In the genomic region with DNA sequence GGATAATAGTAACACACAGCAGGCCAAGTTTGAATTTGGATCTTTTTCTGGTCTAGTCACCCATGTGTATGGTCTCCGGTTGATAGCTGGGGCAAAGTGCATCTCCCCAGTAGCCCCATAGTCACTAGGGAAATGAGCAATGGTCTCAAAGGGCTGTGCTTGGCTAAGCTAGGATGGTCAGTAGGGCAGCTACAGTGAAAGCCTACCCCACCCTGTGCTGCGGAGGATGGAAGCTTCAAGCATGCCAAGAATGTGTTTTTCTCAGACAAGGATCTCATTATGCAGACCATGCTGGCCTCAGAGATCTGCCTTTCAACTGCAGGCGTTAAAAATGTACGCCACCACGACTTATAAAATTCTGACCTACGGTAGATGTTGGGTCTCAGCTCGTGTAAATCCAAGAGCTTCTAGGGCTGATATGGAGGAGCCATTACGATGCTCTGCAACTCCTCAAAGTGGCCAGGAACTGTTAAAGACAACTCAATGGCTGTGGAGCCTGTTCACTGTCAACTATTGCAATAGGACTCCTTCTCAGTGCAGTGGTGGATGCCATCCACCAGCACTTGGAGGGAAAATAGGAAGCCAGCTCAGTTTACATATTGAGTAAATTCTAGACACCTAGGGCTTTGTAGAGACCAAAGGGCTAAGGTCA, we compare ENCODE assay signal across 14 mouse cellular contexts. TPM values are rescaled to one million over a fixed set of nuclear protein-coding genes. Genes with fewer than 3 reads are reported as not detected.
DNase-seq lines count a peak whose midpoint lies in the region; ATAC-seq and TF ChIP-seq lines count a peak whose summit lies in the region.
"Had no signal": no experiment of that assay in that cellular context is flagged by ENCODE, and none has a peak within 500 bp of the region (broad histone marks: within the 10 kb centered on the region; RNA-seq: fewer than 3 reads in every experiment).

No protein-coding gene starts in this region.

- no peaks in the 10 kb centered on the region for H3K27me3 ChIP-seq in forebrain, embryonic 16.5 days (replicated peaks; ENCODE audit: control insufficient read depth, insufficient read depth, low read length)
- H3K27me3 ChIP-seq in forebrain, embryonic 12.5 days = no peaks in the 10 kb centered on the region
- H3K27me3 ChIP-seq in limb, embryonic 13.5 days = no peaks in the 10 kb centered on the region
- H3K27me3 ChIP-seq in limb, embryonic 10.5 days (ENCODE audit: low read depth, poor library complexity, severe bottlenecking) = no peaks in the 10 kb centered on the region
- no peaks in the 10 kb centered on the region for H3K27me3 ChIP-seq in embryonic facial prominence, embryonic 15.5 days
- H3K27me3 ChIP-seq in limb, embryonic 14.5 days (ENCODE audit: control insufficient read depth, insufficient read depth, low read length) = no peaks in the 10 kb centered on the region
- H3K27me3 ChIP-seq in liver, embryonic 11.5 days (replicated peaks; ENCODE audit: control insufficient read depth, insufficient read depth, low read length) = no peaks in the 10 kb centered on the region
- H3K27me3 ChIP-seq: stomach, embryonic 15.5 days had no signal

- H3K4me3 ChIP-seq in forebrain, embryonic 16.5 days (replicated peaks; ENCODE audit: low read length) = no peak overlapping the region
- H3K4me3 ChIP-seq in forebrain, embryonic 12.5 days (replicated peaks) = no peak overlapping the region
- H3K4me3 ChIP-seq in limb, embryonic 13.5 days = no peak overlapping the region
- no peak overlapping the region for H3K4me3 ChIP-seq in limb, embryonic 10.5 days
- no peak overlapping the region for H3K4me3 ChIP-seq in embryonic facial prominence, embryonic 15.5 days (replicated peaks)
- no peak overlapping the region for H3K4me3 ChIP-seq in limb, embryonic 14.5 days (replicated peaks; ENCODE audit: low read length)
- no peak overlapping the region for H3K4me3 ChIP-seq in liver, embryonic 11.5 days (ENCODE audit: low read depth, low read length)
- H3K4me3 ChIP-seq: erythroblast, embryonic 14.5 days; stomach, embryonic 15.5 days had no signal

- no peaks in the 10 kb centered on the region for H3K9me3 ChIP-seq in forebrain, embryonic 16.5 days (ENCODE audit: control insufficient read depth, low read length)
- H3K9me3 ChIP-seq in forebrain, embryonic 12.5 days = no peaks in the 10 kb centered on the region
- no peaks in the 10 kb centered on the region for H3K9me3 ChIP-seq in limb, embryonic 13.5 days
- H3K9me3 ChIP-seq in limb, embryonic 10.5 days (replicated peaks) = no peaks in the 10 kb centered on the region
- H3K9me3 ChIP-seq in embryonic facial prominence, embryonic 15.5 days (replicated peaks) = no peaks in the 10 kb centered on the region
- no peaks in the 10 kb centered on the region for H3K9me3 ChIP-seq in limb, embryonic 14.5 days (ENCODE audit: control insufficient read depth, low read length)
- H3K9me3 ChIP-seq in liver, embryonic 11.5 days (ENCODE audit: control insufficient read depth, low read length) = no peaks in the 10 kb centered on the region
- H3K9me3 ChIP-seq: stomach, embryonic 15.5 days had no signal

- TF ChIP-seq POLR2A in limb, embryonic 14.5 days (IDR thresholded peaks at IDR 0.05; ENCODE audit: borderline replicate concordance, extremely low read depth, insufficient read depth, insufficient read length) = no peak

- H3K36me3 ChIP-seq in forebrain, embryonic 16.5 days (ENCODE audit: control insufficient read depth, insufficient read depth) = peaks cover 46% of the 10 kb centered on the region
- peaks cover 53% of the 10 kb centered on the region for H3K36me3 ChIP-seq in forebrain, embryonic 12.5 days (replicated peaks)
- H3K36me3 ChIP-seq in limb, embryonic 13.5 days = peaks cover 57% of the 10 kb centered on the region
- peaks cover 58% of the 10 kb centered on the region for H3K36me3 ChIP-seq in limb, embryonic 10.5 days
- peaks cover 51% of the 10 kb centered on the region for H3K36me3 ChIP-seq in embryonic facial prominence, embryonic 15.5 days
- H3K36me3 ChIP-seq in limb, embryonic 14.5 days (ENCODE audit: control insufficient read depth, insufficient read depth, low read length) = peaks cover 51% of the 10 kb centered on the region
- peaks cover 36% of the 10 kb centered on the region for H3K36me3 ChIP-seq in liver, embryonic 11.5 days (ENCODE audit: control insufficient read depth, insufficient read depth, low read length)

- H3K27ac ChIP-seq in forebrain, embryonic 16.5 days (ENCODE audit: low read length) = no peak overlapping the region
- H3K27ac ChIP-seq in forebrain, embryonic 12.5 days = no peak overlapping the region
- H3K27ac ChIP-seq in limb, embryonic 13.5 days = no peak overlapping the region
- no peak overlapping the region for H3K27ac ChIP-seq in limb, embryonic 10.5 days
- no peak overlapping the region for H3K27ac ChIP-seq in embryonic facial prominence, embryonic 15.5 days (replicated peaks)
- no peak overlapping the region for H3K27ac ChIP-seq in limb, embryonic 14.5 days (replicated peaks; ENCODE audit: low read depth, low read length)
- H3K27ac ChIP-seq in liver, embryonic 11.5 days (ENCODE audit: low read depth, low read length) = no peak overlapping the region; the same call in 1 of the 2 replicates
- H3K27ac ChIP-seq: stomach, embryonic 15.5 days had no signal

- no peak overlapping the region for H3K9ac ChIP-seq in forebrain, embryonic 16.5 days (replicated peaks; ENCODE audit: low read depth, low read length)
- H3K9ac ChIP-seq in forebrain, embryonic 12.5 days = no peak overlapping the region
- no peak overlapping the region for H3K9ac ChIP-seq in limb, embryonic 13.5 days
- no peak overlapping the region for H3K9ac ChIP-seq in embryonic facial prominence, embryonic 15.5 days
- H3K9ac ChIP-seq in limb, embryonic 14.5 days (ENCODE audit: low read depth, low read length, severe bottlenecking) = no peak overlapping the region
- no peak overlapping the region for H3K9ac ChIP-seq in liver, embryonic 11.5 days (ENCODE audit: low read depth, low read length)
- H3K9ac ChIP-seq: stomach, embryonic 15.5 days had no signal

- DNase-seq in limb, embryonic 10.5 days (ENCODE audit: low spot score) = no peak
- DNase-seq in limb, embryonic 14.5 days (ENCODE audit: low spot score) = no peak
- no peak for DNase-seq in liver, embryonic 11.5 days (ENCODE audit: low spot score)
- no peak for DNase-seq in frontal cortex, postnatal 25 days (ENCODE audit: low spot score in 2 of 2)
- DNase-seq: cerebellum, postnatal 36 days; heart, postnatal 4 days; thymus, postnatal 36 days had no signal

- ATAC-seq in forebrain, embryonic 16.5 days = 0 out of 2 replicates have a peak, but pooled peaks have one; percentile 15
- ATAC-seq in forebrain, embryonic 12.5 days (ENCODE audit: low FRiP score) = no peak
- 0 out of 2 replicates have a peak, but pooled peaks have one; percentile 46 for ATAC-seq in limb, embryonic 13.5 days (ENCODE audit: low FRiP score, low read depth)
- ATAC-seq in embryonic facial prominence, embryonic 15.5 days (ENCODE audit: insufficient number of reproducible peaks, low FRiP score, low TSS enrichment, low read depth) = peak; percentile 12; the same call in 1 of the 2 replicates
- peak; percentile 43 for ATAC-seq in limb, embryonic 14.5 days (ENCODE audit: low FRiP score, low read depth)
- no peak for ATAC-seq in liver, embryonic 11.5 days (replicated peaks; ENCODE audit: low FRiP score)
- ATAC-seq: CD4-positive, CD25-positive, alpha-beta regulatory T cell, adult 4 months had no signal

- H3K4me2 ChIP-seq in forebrain, embryonic 16.5 days (ENCODE audit: low read length) = no peak overlapping the region
- H3K4me2 ChIP-seq in forebrain, embryonic 12.5 days = no peak overlapping the region
- no peak overlapping the region for H3K4me2 ChIP-seq in limb, embryonic 13.5 days (replicated peaks)
- H3K4me2 ChIP-seq in embryonic facial prominence, embryonic 15.5 days (replicated peaks) = no peak overlapping the region
- no peak overlapping the region for H3K4me2 ChIP-seq in limb, embryonic 14.5 days (replicated peaks; ENCODE audit: low read depth, low read length, severe bottlenecking)
- no peak overlapping the region for H3K4me2 ChIP-seq in liver, embryonic 11.5 days
- H3K4me2 ChIP-seq: stomach, embryonic 15.5 days had no signal

- no peaks in the 10 kb centered on the region for H3K4me1 ChIP-seq in forebrain, embryonic 16.5 days (replicated peaks; ENCODE audit: control insufficient read depth, insufficient read depth, low read length)
- no peaks in the 10 kb centered on the region for H3K4me1 ChIP-seq in forebrain, embryonic 12.5 days
- no peaks in the 10 kb centered on the region for H3K4me1 ChIP-seq in limb, embryonic 13.5 days
- no peaks in the 10 kb centered on the region for H3K4me1 ChIP-seq in limb, embryonic 10.5 days
- no peaks in the 10 kb centered on the region for H3K4me1 ChIP-seq in embryonic facial prominence, embryonic 15.5 days
- H3K4me1 ChIP-seq in limb, embryonic 14.5 days (ENCODE audit: control insufficient read depth, insufficient read depth, low read length) = peaks cover 3% of the 10 kb centered on the region; the same call in 1 of the 2 replicates
- peaks cover 8% of the 10 kb centered on the region; the same call in 1 of the 2 replicates for H3K4me1 ChIP-seq in liver, embryonic 11.5 days (replicated peaks; ENCODE audit: control insufficient read depth, insufficient read depth, low read length)
- H3K4me1 ChIP-seq: stomach, embryonic 15.5 days had no signal

- WGBS in forebrain, embryonic 16.5 days = 71% methylated on average over 8 of the region's 8 CpGs
- WGBS in forebrain, embryonic 12.5 days = 66% methylated on average over 8 of the region's 8 CpGs
- WGBS in limb, embryonic 13.5 days = 55% methylated on average over 8 of the region's 8 CpGs
- WGBS in limb, embryonic 10.5 days = 80% methylated on average over 8 of the region's 8 CpGs
- 61% methylated on average over 8 of the region's 8 CpGs for WGBS in embryonic facial prominence, embryonic 15.5 days
- WGBS in limb, embryonic 14.5 days = 63% methylated on average over 8 of the region's 8 CpGs
- WGBS in liver, embryonic 11.5 days = 65% methylated on average over 8 of the region's 8 CpGs

RNA-seq across cellular contexts. Expression of gene Cct5, which starts 12.5 kb away (rescaled TPM):
- 538 and 575 TPM in 2 replicates for polyA plus RNA-seq in forebrain, embryonic 16.5 days (2015; fragmentation: Nextera tagmentation; extraction: Ambion mirVana)
- 617 and 631 TPM in 2 replicates for polyA plus RNA-seq in forebrain, embryonic 12.5 days (2016; fragmentation: Nextera tagmentation; extraction: Ambion mirVana)
- 545 and 552 TPM in 2 replicates for polyA plus RNA-seq in limb, embryonic 13.5 days (2015; fragmentation: Nextera tagmentation; extraction: Ambion mirVana)
- polyA plus RNA-seq in limb, embryonic 10.5 days (2016; fragmentation: Nextera tagmentation; extraction: Ambion mirVana) = 754 and 870 TPM in 2 replicates
- polyA plus RNA-seq in embryonic facial prominence, embryonic 15.5 days (2015; fragmentation: Nextera tagmentation; extraction: Ambion mirVana) = 452 and 454 TPM in 2 replicates
- polyA plus RNA-seq in limb, embryonic 14.5 days (2012; rRNA removed) = 254 and 328 TPM in 2 replicates
- polyA plus RNA-seq in limb, embryonic 14.5 days (2014; fragmentation: Nextera tagmentation; extraction: Ambion mirVana) = 505 and 509 TPM in 2 replicates
- 683 and 762 TPM in 2 replicates for polyA plus RNA-seq in liver, embryonic 11.5 days (2014; fragmentation: Nextera tagmentation; extraction: Ambion mirVana)

RNA-seq across cellular contexts. Expression of gene Fam173b, which starts 12.5 kb away (rescaled TPM):
- polyA plus RNA-seq in forebrain, embryonic 16.5 days (2015; fragmentation: Nextera tagmentation; extraction: Ambion mirVana) = 9.5 and 10.2 TPM in 2 replicates
- 12.5 and 13.2 TPM in 2 replicates for polyA plus RNA-seq in forebrain, embryonic 12.5 days (2016; fragmentation: Nextera tagmentation; extraction: Ambion mirVana)
- polyA plus RNA-seq in limb, embryonic 13.5 days (2015; fragmentation: Nextera tagmentation; extraction: Ambion mirVana) = 11.4 and 11.9 TPM in 2 replicates
- polyA plus RNA-seq in limb, embryonic 10.5 days (2016; fragmentation: Nextera tagmentation; extraction: Ambion mirVana) = 13.7 and 14.7 TPM in 2 replicates
- polyA plus RNA-seq in embryonic facial prominence, embryonic 15.5 days (2015; fragmentation: Nextera tagmentation; extraction: Ambion mirVana) = 15.7 and 16.9 TPM in 2 replicates
- 13.0 and 13.5 TPM in 2 replicates for polyA plus RNA-seq in limb, embryonic 14.5 days (2012; rRNA removed)
- 11.7 and 12.8 TPM in 2 replicates for polyA plus RNA-seq in limb, embryonic 14.5 days (2014; fragmentation: Nextera tagmentation; extraction: Ambion mirVana)
- polyA plus RNA-seq in liver, embryonic 11.5 days (2014; fragmentation: Nextera tagmentation; extraction: Ambion mirVana) = 13.8 and 14.3 TPM in 2 replicates

RNA-seq across cellular contexts. Expression of gene Cmbl, which starts 23.9 kb away (rescaled TPM):
- polyA plus RNA-seq in forebrain, embryonic 16.5 days (2015; fragmentation: Nextera tagmentation; extraction: Ambion mirVana) = 8.6 and 8.9 TPM in 2 replicates
- polyA plus RNA-seq in forebrain, embryonic 12.5 days (2016; fragmentation: Nextera tagmentation; extraction: Ambion mirVana) = 1.5 and 2.1 TPM in 2 replicates
- polyA plus RNA-seq in limb, embryonic 13.5 days (2015; fragmentation: Nextera tagmentation; extraction: Ambion mirVana) = 1.8 and 2.2 TPM in 2 replicates
- polyA plus RNA-seq in limb, embryonic 10.5 days (2016; fragmentation: Nextera tagmentation; extraction: Ambion mirVana) = 0.98 and 2.0 TPM in 2 replicates
- 4.3 and 5.6 TPM in 2 replicates for polyA plus RNA-seq in embryonic facial prominence, embryonic 15.5 days (2015; fragmentation: Nextera tagmentation; extraction: Ambion mirVana)
- 2.3 and 3.0 TPM in 2 replicates for polyA plus RNA-seq in limb, embryonic 14.5 days (2012; rRNA removed)
- 2.2 and 4.0 TPM in 2 replicates for polyA plus RNA-seq in limb, embryonic 14.5 days (2014; fragmentation: Nextera tagmentation; extraction: Ambion mirVana)
- 2.9 TPM in 2 replicates for polyA plus RNA-seq in liver, embryonic 11.5 days (2014; fragmentation: Nextera tagmentation; extraction: Ambion mirVana)
- polyA plus RNA-seq: CD4-positive, CD25-positive, alpha-beta regulatory T cell, adult 4 months; erythroblast, embryonic 14.5 days had no signal

RNA-seq across cellular contexts. Expression of gene March6, which starts 58.3 kb away (rescaled TPM):
- polyA plus RNA-seq in forebrain, embryonic 16.5 days (2015; fragmentation: Nextera tagmentation; extraction: Ambion mirVana) = 95.4 and 96.8 TPM in 2 replicates
- polyA plus RNA-seq in forebrain, embryonic 12.5 days (2016; fragmentation: Nextera tagmentation; extraction: Ambion mirVana) = 79.0 and 84.5 TPM in 2 replicates
- polyA plus RNA-seq in limb, embryonic 13.5 days (2015; fragmentation: Nextera tagmentation; extraction: Ambion mirVana) = 28.7 and 32.0 TPM in 2 replicates
- polyA plus RNA-seq in limb, embryonic 10.5 days (2016; fragmentation: Nextera tagmentation; extraction: Ambion mirVana) = 29.6 and 36.2 TPM in 2 replicates
- polyA plus RNA-seq in embryonic facial prominence, embryonic 15.5 days (2015; fragmentation: Nextera tagmentation; extraction: Ambion mirVana) = 24.5 and 25.1 TPM in 2 replicates
- polyA plus RNA-seq in limb, embryonic 14.5 days (2012; rRNA removed) = 27.4 and 30.9 TPM in 2 replicates
- polyA plus RNA-seq in limb, embryonic 14.5 days (2014; fragmentation: Nextera tagmentation; extraction: Ambion mirVana) = 30.6 and 35.7 TPM in 2 replicates
- 35.5 and 36.1 TPM in 2 replicates for polyA plus RNA-seq in liver, embryonic 11.5 days (2014; fragmentation: Nextera tagmentation; extraction: Ambion mirVana)

Comparison
In these comparisons a context has a peak if more than half of its experiments do, and no peak if none do; other contexts are left out.
1. ATAC-seq: peak in forebrain, embryonic 16.5 days (single experiment), limb, embryonic 13.5 days (single experiment), embryonic facial prominence, embryonic 15.5 days (single experiment) and limb, embryonic 14.5 days (single experiment); none in forebrain, embryonic 12.5 days (single experiment) and liver, embryonic 11.5 days (single experiment).